Mouse (Mus musculus) kidney, postnatal 4 days (tissue): ENCODE data around the gene Hist1h2ab.
A peak's percentile ranks its signal among the peaks of the same experiment; 100 is the strongest.

Source experiments
- DNase-seq, 2 experiments: peaks; one replicate each; pipeline ENCODE4 v3.0.0; 2021; ENCODE audit warnings: mixed read lengths in 2 of 2

Gene Hist1h2ab

DNA sequence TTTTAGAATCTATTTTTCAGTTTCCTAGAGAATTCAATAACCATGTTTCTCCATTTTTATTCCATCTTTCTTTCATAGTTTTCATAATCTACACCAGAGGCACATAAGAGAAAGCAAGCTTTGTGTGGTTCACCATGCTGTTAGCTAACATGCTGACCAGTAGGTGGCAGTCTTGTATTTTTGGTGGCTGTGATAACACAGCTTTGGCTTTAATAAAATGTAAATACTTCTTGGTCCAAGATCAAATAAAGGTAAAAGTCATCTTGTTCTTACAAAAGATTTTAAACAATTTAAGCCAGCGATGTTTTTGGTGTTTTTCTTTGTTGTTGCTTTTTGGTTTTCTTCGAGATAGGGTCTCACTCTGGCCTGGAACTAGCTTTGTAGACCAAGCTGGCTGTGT, 41.6 kb downstream of the Hist1h2ab start:
- peak; percentile 56 to 59 for DNase-seq

DNA sequence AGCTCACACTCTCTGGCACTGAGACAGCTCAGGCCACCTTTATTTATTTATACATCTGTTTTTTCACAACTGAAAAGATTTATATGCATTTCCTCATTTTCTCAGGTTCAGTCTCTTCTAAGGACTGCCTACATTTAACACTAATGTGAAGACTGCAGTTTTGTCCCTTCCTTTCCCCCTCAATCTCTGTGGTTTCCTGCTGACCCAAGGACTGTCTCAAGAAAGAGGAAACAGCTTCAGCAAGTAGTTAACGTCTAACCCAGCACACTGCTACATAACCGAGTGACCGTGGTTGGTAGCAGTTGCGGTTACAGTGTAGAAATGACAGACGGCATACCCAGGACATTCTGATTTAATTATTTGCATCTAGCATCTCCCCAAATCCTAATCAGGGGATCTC, 48.5 kb downstream of the Hist1h2ab start:
- DNase-seq: no peak
